ENCODE assay signal across 8 mouse cellular contexts in genomic region chr6:42692154-42692516, GRCm38 (mm10). TPM values are rescaled to one million over a fixed set of nuclear protein-coding genes. Genes with fewer than 3 reads are reported as not detected.
DNase-seq lines count a peak whose midpoint lies in the region; ATAC-seq and TF ChIP-seq lines count a peak whose summit lies in the region.

No protein-coding gene starts in this region.

- DNase-seq in adrenal gland, postnatal 36 days = peak; percentile 89 to 92
- peak; percentile 87 for DNase-seq in embryo, embryonic 9.5 days (ENCODE audit: extremely low spot score)
- peak; percentile 65 to 83 for DNase-seq in left cerebral cortex, postnatal 25 days (ENCODE audit: low spot score in 2 of 2)
- DNase-seq in right cerebral cortex, postnatal 4 days = peak; percentile 75
- DNase-seq in spleen, postnatal 36 days (ENCODE audit: low spot score in 2 of 2) = no peak

- peak overlapping the region; percentile 60 for H3K4me3 ChIP-seq in intestine, postnatal 0 days (ENCODE audit: low read depth, low read length)

- H3K4me2 ChIP-seq in intestine, postnatal 0 days (replicated peaks; ENCODE audit: low read depth) = peak overlapping the region; percentile 82

- no peaks in the 10 kb centered on the region for H3K4me1 ChIP-seq in intestine, postnatal 0 days (replicated peaks; ENCODE audit: control insufficient read depth, insufficient read depth, low read length)

- peak overlapping the region; percentile 65; the same call in 1 of the 2 replicates for H3K27ac ChIP-seq in intestine, postnatal 0 days (ENCODE audit: low read depth, low read length)

- ATAC-seq in granulocyte monocyte progenitor cell, adult 5-6 weeks (replicated peaks; ENCODE audit: poor library complexity, severe bottlenecking) = peak; percentile 77
- peak; percentile 77 for ATAC-seq in intestine, postnatal 0 days
- ATAC-seq in megakaryocyte progenitor cell, adult 5-6 weeks (replicated peaks; ENCODE audit: poor library complexity) = peak; percentile 47

- intact Hi-C loops in left cerebral cortex, postnatal 25 days (cut with DNase I) = loop anchor here (2.0 kb wide), 1 partner anchor 17 kb away; no protein-coding TSS in a partner anchor

- no peaks in the 10 kb centered on the region for H3K27me3 ChIP-seq in intestine, postnatal 0 days (replicated peaks; ENCODE audit: control insufficient read depth, insufficient read depth, low read length)

- H3K36me3 ChIP-seq in intestine, postnatal 0 days (ENCODE audit: control insufficient read depth, insufficient read depth) = no peaks in the 10 kb centered on the region

- TF ChIP-seq CTCF in intestine, postnatal 0 days (IDR thresholded peaks at IDR 0.05; ENCODE audit: low read depth) = no peak

- peak overlapping the region; percentile 46 for H3K9ac ChIP-seq in intestine, postnatal 0 days (ENCODE audit: low read depth, low read length)

- WGBS in intestine, postnatal 0 days = 0% methylated on average over 10 of the region's 10 CpGs

- no peaks in the 10 kb centered on the region for H3K9me3 ChIP-seq in intestine, postnatal 0 days (ENCODE audit: control insufficient read depth)

RNA-seq across cellular contexts. Expression of gene Tcaf1, which starts 17.8 kb away (rescaled TPM):
- 10 to 100 TPM; 71.7 to 85.6 TPM for total RNA-seq in adrenal gland, postnatal 36 days (2021)
- 0.47 TPM in 1 of 2 replicates, not detected in the other for total RNA-seq in granulocyte monocyte progenitor cell, adult 5-6 weeks (2014; fragmentation: Nextera tagmentation)
- 0.13 and 0.46 TPM in 2 replicates for total RNA-seq in granulocyte monocyte progenitor cell, adult 5-6 weeks (2017)
- 18.6 and 19.9 TPM in 2 replicates for polyA plus RNA-seq in intestine, postnatal 0 days (2015; fragmentation: Nextera tagmentation; extraction: Ambion mirVana)
- 100 to 1,000 TPM; 235 to 236 TPM for total RNA-seq in left cerebral cortex, postnatal 25 days (2021)
- 0.05 and 0.37 TPM in 2 replicates for total RNA-seq in megakaryocyte progenitor cell, adult 5-6 weeks (2015)
- total RNA-seq in megakaryocyte progenitor cell, adult 5-6 weeks (2017) = 0.27 and 1.4 TPM in 2 replicates

RNA-seq across cellular contexts. Expression of gene Olfr453, which starts 47.0 kb away (rescaled TPM):
- not detected for total RNA-seq in adrenal gland, postnatal 36 days (2021)
- total RNA-seq in granulocyte monocyte progenitor cell, adult 5-6 weeks (2014; fragmentation: Nextera tagmentation) = not detected in 2 replicates
- not detected in 2 replicates for total RNA-seq in granulocyte monocyte progenitor cell, adult 5-6 weeks (2017)
- polyA plus RNA-seq in intestine, postnatal 0 days (2015; fragmentation: Nextera tagmentation; extraction: Ambion mirVana) = not detected in 2 replicates
- not detected for total RNA-seq in left cerebral cortex, postnatal 25 days (2021)
- not detected in 2 replicates for total RNA-seq in megakaryocyte progenitor cell, adult 5-6 weeks (2015)
- not detected in 2 replicates for total RNA-seq in megakaryocyte progenitor cell, adult 5-6 weeks (2017)

RNA-seq across cellular contexts. Expression of gene Tcaf2, which starts 47.1 kb away (rescaled TPM):
- total RNA-seq in adrenal gland, postnatal 36 days (2021) = 10 to 100 TPM in 1 of 2 experiments, 1 to 10 TPM in 1; 9.4 to 13.7 TPM
- not detected in 2 replicates for total RNA-seq in granulocyte monocyte progenitor cell, adult 5-6 weeks (2014; fragmentation: Nextera tagmentation)
- 0.22 TPM in 1 of 2 replicates, not detected in the other for total RNA-seq in granulocyte monocyte progenitor cell, adult 5-6 weeks (2017)
- 2.4 and 3.4 TPM in 2 replicates for polyA plus RNA-seq in intestine, postnatal 0 days (2015; fragmentation: Nextera tagmentation; extraction: Ambion mirVana)
- total RNA-seq in left cerebral cortex, postnatal 25 days (2021) = under 1 TPM; 0.46 to 0.83 TPM
- total RNA-seq in megakaryocyte progenitor cell, adult 5-6 weeks (2015) = 0.15 TPM in 1 of 2 replicates, not detected in the other
- 0.08 TPM in 1 of 2 replicates, not detected in the other for total RNA-seq in megakaryocyte progenitor cell, adult 5-6 weeks (2017)

Comparison
In these comparisons a context has a peak if more than half of its experiments do, and no peak if none do; other contexts are left out.
1. DNase-seq: peak in adrenal gland, postnatal 36 days (2 of 2), embryo, embryonic 9.5 days (single experiment), left cerebral cortex, postnatal 25 days (2 of 2) and right cerebral cortex, postnatal 4 days (single experiment); none in spleen, postnatal 36 days (0 of 2).
2. RNA of gene Tcaf1, which starts 17.8 kb away (total RNA-seq): 235 to 236 TPM in left cerebral cortex, postnatal 25 days and 71.7 to 85.6 TPM in adrenal gland, postnatal 36 days; 0.05 to 1.4 TPM in megakaryocyte progenitor cell, adult 5-6 weeks and 0.13 to 0.47 TPM in granulocyte monocyte progenitor cell, adult 5-6 weeks; every median in the first group is over 10 times any median in the second.
3. RNA of gene Tcaf2, which starts 47.1 kb away (total RNA-seq): 9.4 to 13.7 TPM in adrenal gland, postnatal 36 days; 0.46 to 0.83 TPM in left cerebral cortex, postnatal 25 days, 0.08 to 0.15 TPM in megakaryocyte progenitor cell, adult 5-6 weeks and 0.22 TPM in granulocyte monocyte progenitor cell, adult 5-6 weeks; every median in the first group is over 4 times any median in the second.
4. Peak in every context shown above with its lines, with median percentiles within 50 percentile points of each other: ATAC-seq.